Mouse (Mus musculus): ENCODE results near the gene Rex1bd. TPM values are rescaled to one million over a fixed set of nuclear protein-coding genes. Genes with fewer than 3 reads are reported as not detected.
A peak's percentile ranks its signal among the peaks of the same experiment; 100 is the strongest.
"Not testable (repeated sequence)": the region's sequence is repeated elsewhere in the genome, so short reads cannot be mapped to it uniquely, and the experiment has no call there.

Rex1bd gene
- total and polyA plus RNA-seq, 2 experiments from 2014 or later, result 130 to 200 TPM

DNA sequence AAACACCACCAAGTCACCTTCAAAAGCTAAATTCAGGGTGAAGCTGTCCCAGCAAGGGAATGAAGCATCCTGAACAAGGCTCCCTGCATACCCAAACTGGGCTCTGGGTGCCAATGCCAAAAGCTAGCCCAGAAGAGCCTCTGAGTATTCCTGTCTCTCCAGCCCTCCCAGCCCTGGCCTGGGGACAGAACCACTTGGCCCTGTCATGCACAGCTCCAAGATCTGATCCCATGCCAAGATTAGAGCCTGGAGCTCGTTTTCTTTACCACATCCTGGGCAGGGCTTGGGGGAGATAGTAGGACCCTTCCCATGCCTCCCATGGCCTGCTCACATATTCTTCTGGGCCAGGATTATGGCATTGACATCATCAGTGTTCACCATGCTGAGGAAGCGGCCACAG, 13.1 kb upstream of the Rex1bd start:
- no peaks in the 10 kb centered on the region for H3K27me3 ChIP-seq (ENCODE audit: insufficient read depth, low read length)
- H3K9ac ChIP-seq, result no peak overlapping the region
- H3K4me2 ChIP-seq (ENCODE audit: low read depth), result no peak overlapping the region
- H3K4me3 ChIP-seq (ENCODE audit: low read depth, low read length), result no peak overlapping the region
- no peaks in the 10 kb centered on the region for H3K9me3 ChIP-seq (ENCODE audit: low read length)
- peaks cover 6% of the 10 kb centered on the region; the same call in 1 of the 2 replicates for H3K4me1 ChIP-seq (ENCODE audit: insufficient read depth)
- H3K27ac ChIP-seq (ENCODE audit: low read depth, low read length), result no peak overlapping the region
- ATAC-seq (no peak), DNase-seq (no peak)
- no peak for TF ChIP-seq CTCF (IDR thresholded peaks at IDR 0.05; ENCODE audit: low read depth)
- 53% methylated on average over 2 of the region's 2 CpGs for WGBS
- peaks cover 23% of the 10 kb centered on the region for H3K36me3 ChIP-seq (ENCODE audit: insufficient read depth)

DNA sequence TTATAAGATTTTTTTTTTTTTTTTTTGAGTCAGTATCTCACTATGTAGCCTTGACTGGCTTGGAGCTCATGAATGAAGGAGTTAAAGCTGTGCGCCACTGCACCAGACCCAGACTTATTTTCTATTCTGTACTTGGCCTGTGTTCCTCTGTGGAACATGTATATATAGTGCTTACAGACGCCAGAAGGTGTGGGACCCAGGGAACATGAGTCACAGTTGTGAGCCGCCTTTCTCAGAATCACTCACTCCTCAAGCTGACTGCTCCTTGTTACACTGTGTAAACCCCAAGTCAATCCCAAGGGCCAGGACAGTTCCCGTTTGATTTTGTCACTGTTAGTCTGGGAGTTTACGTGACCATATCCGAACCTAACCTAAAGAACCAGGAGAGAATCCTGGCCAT, 12.5 kb upstream of the Rex1bd start:
- Histone ChIP-seq H3K27me3 (ENCODE audit: insufficient read depth, low read length) (no peaks in the 10 kb centered on the region), H3K4me3 (ENCODE audit: low read depth, low read length) (no peak overlapping the region), H3K4me1 (ENCODE audit: insufficient read depth) (peaks cover 6% of the 10 kb centered on the region; the same call in 1 of the 2 replicates), H3K9ac (no peak overlapping the region), H3K27ac (ENCODE audit: low read depth, low read length) (no peak overlapping the region), H3K36me3 (ENCODE audit: insufficient read depth) (peaks cover 26% of the 10 kb centered on the region), H3K4me2 (ENCODE audit: low read depth) (no peak overlapping the region), H3K9me3 (ENCODE audit: low read length) (no peaks in the 10 kb centered on the region)
- 93% methylated on average over 6 of the region's 6 CpGs for WGBS
- DNase-seq (no peak), ATAC-seq (no peak)
- TF ChIP-seq CTCF (IDR thresholded peaks at IDR 0.05; ENCODE audit: low read depth), result no peak

DNA sequence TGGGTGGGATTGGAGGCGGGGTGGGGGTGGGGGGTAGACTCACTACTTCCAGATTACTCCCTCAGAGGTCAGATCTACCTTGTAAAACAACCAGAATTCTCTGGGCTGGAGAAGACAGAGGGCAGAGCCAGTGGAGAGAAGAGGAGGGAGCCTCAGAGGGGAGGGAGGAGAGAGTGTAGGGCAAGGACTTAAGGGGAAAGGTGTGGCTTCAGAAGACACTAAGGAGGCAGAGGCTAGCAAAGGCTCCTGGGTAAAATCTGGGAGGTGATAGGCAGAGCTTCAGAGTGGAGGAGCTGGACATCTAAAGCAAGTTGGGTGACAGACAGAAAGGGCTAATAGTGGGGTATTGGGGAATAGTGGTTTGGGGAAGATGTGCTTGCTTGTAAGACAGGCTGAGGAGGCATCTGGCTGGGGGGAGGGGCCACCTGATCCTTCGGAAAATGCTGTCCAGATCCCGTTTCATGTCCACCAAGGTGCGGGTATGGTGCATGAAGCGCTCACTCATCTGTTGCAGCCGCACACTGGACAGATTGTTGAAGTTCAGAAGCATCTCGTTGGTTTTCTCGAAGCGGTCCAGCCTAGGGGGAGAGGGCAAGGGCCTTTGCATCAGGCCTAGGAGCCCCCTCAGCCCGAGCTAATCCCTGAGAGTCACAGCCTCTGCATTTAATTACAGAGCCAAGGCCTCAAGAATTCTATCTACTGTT, 11.5 kb upstream of the Rex1bd start:
- WGBS, result 65% methylated on average over 10 of the region's 10 CpGs
- peaks cover 6% of the 10 kb centered on the region; the same call in 1 of the 2 replicates for H3K4me1 ChIP-seq (ENCODE audit: insufficient read depth)
- DNase-seq, result no peak
- no peaks in the 10 kb centered on the region for H3K9me3 ChIP-seq (ENCODE audit: low read length)
- TF ChIP-seq CTCF (IDR thresholded peaks at IDR 0.05; ENCODE audit: low read depth), result no peak
- no peak overlapping the region for H3K4me2 ChIP-seq (ENCODE audit: low read depth)
- H3K27me3 ChIP-seq (ENCODE audit: insufficient read depth, low read length), result no peaks in the 10 kb centered on the region
- no peak overlapping the region for H3K27ac ChIP-seq (ENCODE audit: low read depth, low read length)
- H3K9ac ChIP-seq, result no peak overlapping the region
- ATAC-seq, result no peak
- H3K4me3 ChIP-seq (ENCODE audit: low read depth, low read length), result no peak overlapping the region
- peaks cover 35% of the 10 kb centered on the region for H3K36me3 ChIP-seq (ENCODE audit: insufficient read depth)

DNA sequence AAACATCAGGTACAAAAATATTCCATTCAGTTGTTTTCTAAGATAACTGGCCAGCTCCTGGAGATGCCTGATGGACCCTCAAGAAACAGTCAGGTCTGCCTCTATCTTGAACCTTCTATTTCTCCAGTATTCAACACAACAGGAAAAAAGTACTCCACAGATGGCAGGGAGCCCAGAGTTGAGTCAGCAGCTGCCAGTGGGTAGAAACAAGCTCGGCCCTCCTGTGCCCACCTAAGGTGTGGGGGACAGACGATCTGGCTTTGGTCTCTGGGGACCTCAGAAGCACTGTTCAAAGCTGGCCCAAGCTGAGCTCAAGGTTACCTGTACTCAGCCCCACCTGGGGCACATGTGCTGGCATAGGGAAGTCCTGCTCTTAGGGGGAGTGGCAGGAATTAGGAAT, 6.9 kb upstream of the Rex1bd start:
- Histone ChIP-seq H3K4me3 (ENCODE audit: low read depth, low read length) (no peak overlapping the region), H3K27me3 (ENCODE audit: insufficient read depth, low read length) (no peaks in the 10 kb centered on the region), H3K9me3 (ENCODE audit: low read length) (no peaks in the 10 kb centered on the region), H3K36me3 (ENCODE audit: insufficient read depth) (peaks cover 34% of the 10 kb centered on the region), H3K27ac (ENCODE audit: low read depth, low read length) (no peak overlapping the region), H3K9ac (no peak overlapping the region), H3K4me2 (ENCODE audit: low read depth) (no peak overlapping the region), H3K4me1 (ENCODE audit: insufficient read depth) (peaks cover 12% of the 10 kb centered on the region; the same call in 1 of the 2 replicates)
- no peak for DNase-seq
- ATAC-seq, result no peak
- TF ChIP-seq CTCF (IDR thresholded peaks at IDR 0.05; ENCODE audit: low read depth), result no peak
- 37% methylated on average over 2 of the region's 2 CpGs for WGBS

DNA sequence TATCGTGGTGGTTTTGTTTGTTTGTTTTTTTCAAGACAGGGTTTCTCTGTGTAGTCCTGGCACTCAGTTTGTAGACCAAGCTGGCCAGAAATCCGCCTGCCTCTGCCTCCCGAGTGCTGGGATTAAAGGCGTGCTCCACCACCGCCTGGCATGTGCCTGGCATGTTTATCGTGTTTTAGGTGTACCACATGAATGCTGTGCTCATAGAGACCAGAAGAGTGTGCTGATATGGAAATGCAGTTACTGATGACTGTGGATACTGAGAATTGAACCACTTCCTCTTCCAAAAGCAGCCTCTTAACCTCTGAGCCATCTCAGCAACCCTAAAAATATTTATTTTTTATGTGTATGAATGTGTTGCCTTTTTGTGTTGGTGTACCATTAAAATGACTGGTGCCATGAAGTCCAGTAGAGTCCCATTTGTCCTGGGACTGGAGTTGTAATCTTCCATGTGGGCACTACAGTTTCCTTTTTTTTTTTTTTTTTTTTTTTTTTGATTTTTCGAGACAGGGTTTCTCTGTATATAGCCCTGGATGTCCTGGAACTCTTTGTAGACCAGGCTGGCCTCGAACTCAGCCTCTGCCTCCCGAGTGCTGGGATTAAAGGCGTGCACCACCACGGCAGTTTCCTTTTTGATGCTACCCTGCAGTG, 5.8 kb upstream of the Rex1bd start:
- H3K36me3 ChIP-seq (ENCODE audit: insufficient read depth), result peaks cover 33% of the 10 kb centered on the region
- 95% methylated on average over 11 of the region's 11 CpGs for WGBS
- H3K4me3 ChIP-seq (ENCODE audit: low read depth, low read length), result no peak overlapping the region
- H3K4me2 ChIP-seq (ENCODE audit: low read depth), result no peak overlapping the region
- no peak overlapping the region for H3K9ac ChIP-seq
- ATAC-seq (no peak), DNase-seq (no peak)
- no peaks in the 10 kb centered on the region for H3K9me3 ChIP-seq (ENCODE audit: low read length)
- TF ChIP-seq CTCF (IDR thresholded peaks at IDR 0.05; ENCODE audit: low read depth), result no peak
- H3K27me3 ChIP-seq (ENCODE audit: insufficient read depth, low read length), result no peaks in the 10 kb centered on the region
- peaks cover 13% of the 10 kb centered on the region; the same call in 1 of the 2 replicates for H3K4me1 ChIP-seq (ENCODE audit: insufficient read depth)
- no peak overlapping the region for H3K27ac ChIP-seq (ENCODE audit: low read depth, low read length)

- Histone ChIP-seq H3K4me2 (ENCODE audit: low read depth) (no peak overlapping the region), H3K36me3 (ENCODE audit: insufficient read depth) (peaks cover 36% of the 10 kb centered on the region), H3K27me3 (ENCODE audit: insufficient read depth, low read length) (no peaks in the 10 kb centered on the region), H3K27ac (ENCODE audit: low read depth, low read length) (no peak overlapping the region), H3K9ac (no peak overlapping the region), H3K4me3 (ENCODE audit: low read depth, low read length) (no peak overlapping the region), H3K9me3 (ENCODE audit: low read length) (no peaks in the 10 kb centered on the region), H3K4me1 (ENCODE audit: insufficient read depth) (peaks cover 13% of the 10 kb centered on the region; the same call in 1 of the 2 replicates)
- DNase-seq (no peak), ATAC-seq (no peak)
- WGBS, result 97% methylated on average over 2 of the region's 2 CpGs
- TF ChIP-seq CTCF (IDR thresholded peaks at IDR 0.05; ENCODE audit: low read depth), result no peak
Observed at GRCm38 (mm10) chr8:70511770-70512169, 5.2 kb upstream of the Rex1bd start.

GRCm38 (mm10) chr8:70511174-70511573, 4.6 kb upstream of the Rex1bd start:
- peaks cover 36% of the 10 kb centered on the region for H3K36me3 ChIP-seq (ENCODE audit: insufficient read depth)
- H3K27me3 ChIP-seq (ENCODE audit: insufficient read depth, low read length); DNase-seq; H3K9me3 ChIP-seq (ENCODE audit: low read length); ATAC-seq: not testable (repeated sequence)
- WGBS, result 89% methylated on average over 6 of the region's 6 CpGs
- peak overlapping the region; percentile 65; the same call in 1 of the 2 replicates for H3K4me3 ChIP-seq (ENCODE audit: low read depth, low read length)
- H3K27ac ChIP-seq (ENCODE audit: low read depth, low read length), result peak overlapping the region; percentile 96; the same call in 1 of the 2 replicates
- peaks cover 13% of the 10 kb centered on the region; the same call in 1 of the 2 replicates for H3K4me1 ChIP-seq (ENCODE audit: insufficient read depth)
- peak overlapping the region; percentile 74 for H3K9ac ChIP-seq
- H3K4me2 ChIP-seq (ENCODE audit: low read depth), result peak overlapping the region; percentile 95
